Mouse (Mus musculus) hindbrain, embryonic 12.5 days (tissue): ENCODE measurements around the gene Acnat1. TPM values are rescaled to one million over a fixed set of nuclear protein-coding genes. Genes with fewer than 3 reads are reported as not detected.
"Not testable (repeated sequence)": the region's sequence is repeated elsewhere in the genome, so short reads cannot be mapped to it uniquely, and the experiment has no call there.

Experiments
- ATAC-seq: fragments of 200-750 bp; cut with Nextera tagmentation; 2 replicates; pipeline ENCODE4 v1.8.0; 2017; ENCODE audit warnings: moderate TSS enrichment; ENCODE audit not compliant: low FRiP score
- H3K27ac ChIP-seq: fragments of 300-500 bp; sonication (generic); 2 replicates; pipeline ENCODE4 v1.5.1; 2016; ENCODE audit warnings: mild to moderate bottlenecking
- H3K27me3 ChIP-seq: fragments of 300-500 bp; sonication (generic); 2 replicates; pipeline ENCODE4 v1.6.1; 2016; ENCODE audit warnings: mild to moderate bottlenecking
- H3K36me3 ChIP-seq: fragments of 300-500 bp; sonication (generic); 2 replicates; pipeline ENCODE4 v1.6.1; 2016; ENCODE audit warnings: mild to moderate bottlenecking
- H3K4me1 ChIP-seq: fragments of 300-500 bp; sonication (generic); 2 replicates; pipeline ENCODE4 v1.6.1; 2016
- H3K4me2 ChIP-seq: fragments of 300-500 bp; sonication (generic); replicated peaks from 2 replicates; pipeline ENCODE4 v1.6.1; 2016; ENCODE audit warnings: mild to moderate bottlenecking
- H3K4me3 ChIP-seq: fragments of 300-500 bp; sonication (generic); 2 replicates; pipeline ENCODE4 v1.5.1; 2016; ENCODE audit warnings: mild to moderate bottlenecking
- H3K9ac ChIP-seq: fragments of 300-500 bp; sonication (generic); 2 replicates; pipeline ENCODE4 v1.6.1; 2016; ENCODE audit warnings: mild to moderate bottlenecking, moderate library complexity
- H3K9me3 ChIP-seq: fragments of 300-500 bp; sonication (generic); replicated peaks from 2 replicates; pipeline ENCODE4 v1.6.1; 2016; ENCODE audit warnings: mild to moderate bottlenecking
- WGBS: fragments of 180-500 bp; shearing (Covaris S2); methylation state at CpG from one replicate; pipeline ENCODE4 v1.1.7; 2016; 5-methylcytosine and 5-hydroxymethylcytosine counted together
- polyA plus RNA-seq: library from polyadenylated mRNA; unstranded; fragments of >200 nt; fragmentation: Nextera tagmentation; extraction: Ambion mirVana; gene quantifications from 2 replicates; pipeline ENCODE4 v1.2.1, GENCODE M21; 2016

Gene Acnat1
- polyA plus RNA-seq = not detected in 2 replicates

DNA sequence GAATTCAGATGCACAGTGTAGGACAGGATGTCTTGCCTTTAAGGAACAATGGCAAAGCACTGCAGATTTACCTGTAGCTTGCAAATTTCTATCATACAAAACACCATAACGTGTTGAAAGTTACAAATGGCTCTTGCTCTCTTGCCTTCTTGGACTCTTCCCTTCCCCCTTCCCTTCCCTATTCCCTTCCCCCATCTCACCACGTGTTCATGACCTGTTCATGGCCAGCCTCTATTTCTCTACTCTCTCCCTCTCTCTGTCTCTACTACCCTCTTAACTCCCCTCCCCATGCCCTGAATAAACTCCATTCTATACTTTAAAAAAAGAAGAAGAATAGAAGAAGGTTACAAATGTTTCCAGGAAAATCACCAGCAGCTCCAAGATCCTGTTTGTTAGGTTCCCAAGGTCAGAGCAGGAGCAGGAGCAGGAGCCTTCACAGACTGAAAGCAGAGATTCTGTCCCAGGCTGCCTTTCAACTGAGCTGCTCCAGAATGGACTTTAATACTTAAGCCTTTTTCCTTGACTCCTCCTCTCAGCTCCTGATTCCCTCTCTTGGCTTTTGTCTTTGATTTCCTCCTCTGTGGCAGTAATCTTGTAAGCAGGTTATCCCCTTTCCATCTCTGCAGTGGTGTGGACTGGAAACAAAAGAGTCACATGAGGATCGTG lies at the start of gene Acnat1:
Gene Acnat1 (minus strand): TSS at position 478 of the 666 bp plus-strand sequence.
- H3K27me3 ChIP-seq = no peaks in the 10 kb centered on the region
- no peak within 1 kb of the TSS for H3K4me2 ChIP-seq
- no peak within 1 kb of the TSS for H3K4me3 ChIP-seq
- WGBS = 54% methylated on average over 3 of the region's 3 CpGs
- no peaks in the 10 kb centered on the region for H3K9me3 ChIP-seq
- H3K27ac ChIP-seq = no peak within 1 kb of the TSS
- H3K36me3 ChIP-seq = no peaks in the 10 kb centered on the region
- H3K9ac ChIP-seq = no peak within 1 kb of the TSS
- ATAC-seq = no peak
- H3K4me1 ChIP-seq = peaks cover 3% of the 10 kb centered on the region; the same call in 1 of the 2 replicates

DNA sequence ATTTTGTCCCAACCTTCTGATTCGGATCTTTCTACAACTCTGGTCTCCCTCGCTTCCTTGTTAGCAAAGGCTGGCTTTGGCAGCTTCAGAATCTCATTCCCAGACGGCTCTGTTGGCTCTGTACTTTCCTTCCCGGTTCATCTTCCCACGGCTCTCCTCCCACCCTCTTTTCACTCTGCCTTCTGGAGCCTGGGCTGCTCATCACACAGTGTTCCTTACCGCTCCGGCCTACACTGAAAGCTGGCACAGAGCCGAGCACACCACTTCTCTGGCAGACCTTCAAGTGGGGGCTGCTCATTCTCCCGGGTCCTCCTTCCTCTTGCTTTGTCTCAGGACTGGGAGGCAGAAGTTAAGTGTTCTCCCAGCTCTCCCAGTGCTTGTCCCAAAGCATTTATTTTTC lies 48.9 kb upstream of the Acnat1 start:
- Histone ChIP-seq H3K4me2 (no peak overlapping the region), H3K9ac (no peak overlapping the region), H3K27me3 (no peaks in the 10 kb centered on the region), H3K36me3 (peaks cover 24% of the 10 kb centered on the region), H3K9me3 (no peaks in the 10 kb centered on the region), H3K4me1 (peaks cover 22% of the 10 kb centered on the region), H3K4me3 (no peak overlapping the region), H3K27ac (no peak overlapping the region)
- 82% methylated on average over 9 of the region's 9 CpGs for whole genome bisulfite sequencing
- ATAC-seq = no peak

DNA sequence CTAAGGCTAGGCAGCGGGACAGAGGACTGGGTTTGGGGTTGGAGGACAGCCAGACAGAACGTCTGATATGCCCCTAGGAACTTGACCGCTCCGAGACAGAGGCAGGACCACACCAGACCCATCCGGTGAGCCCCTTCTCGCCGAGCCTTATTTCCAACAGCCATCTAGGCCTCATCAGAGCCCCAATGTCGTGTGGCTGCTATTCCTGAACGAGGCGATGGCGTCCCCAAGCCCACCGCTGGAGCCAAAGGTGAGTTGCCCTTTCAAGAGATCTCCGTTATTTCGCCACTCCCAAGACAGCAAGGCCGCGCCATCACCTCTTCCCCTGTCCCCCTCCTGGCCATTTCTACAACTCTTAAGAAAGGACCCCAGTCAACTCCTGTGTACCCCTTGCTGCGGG lies 47.6 kb upstream of the Acnat1 start:
- H3K36me3 ChIP-seq = peaks cover 29% of the 10 kb centered on the region
- peak; percentile 78; the same call in 1 of the 2 replicates for ATAC-seq
- no peaks in the 10 kb centered on the region for H3K9me3 ChIP-seq
- H3K4me3 ChIP-seq = peak overlapping the region; percentile 67
- H3K4me1 ChIP-seq = peaks cover 22% of the 10 kb centered on the region
- H3K27me3 ChIP-seq = no peaks in the 10 kb centered on the region
- peak overlapping the region; percentile 69 for H3K4me2 ChIP-seq
- 0 out of 2 replicates have a peak overlapping the region, but pooled peaks have one; percentile 12 for H3K27ac ChIP-seq
- peak overlapping the region; percentile 77 for H3K9ac ChIP-seq
- under 1% methylated on average over 17 of the region's 17 CpGs for WGBS

DNA sequence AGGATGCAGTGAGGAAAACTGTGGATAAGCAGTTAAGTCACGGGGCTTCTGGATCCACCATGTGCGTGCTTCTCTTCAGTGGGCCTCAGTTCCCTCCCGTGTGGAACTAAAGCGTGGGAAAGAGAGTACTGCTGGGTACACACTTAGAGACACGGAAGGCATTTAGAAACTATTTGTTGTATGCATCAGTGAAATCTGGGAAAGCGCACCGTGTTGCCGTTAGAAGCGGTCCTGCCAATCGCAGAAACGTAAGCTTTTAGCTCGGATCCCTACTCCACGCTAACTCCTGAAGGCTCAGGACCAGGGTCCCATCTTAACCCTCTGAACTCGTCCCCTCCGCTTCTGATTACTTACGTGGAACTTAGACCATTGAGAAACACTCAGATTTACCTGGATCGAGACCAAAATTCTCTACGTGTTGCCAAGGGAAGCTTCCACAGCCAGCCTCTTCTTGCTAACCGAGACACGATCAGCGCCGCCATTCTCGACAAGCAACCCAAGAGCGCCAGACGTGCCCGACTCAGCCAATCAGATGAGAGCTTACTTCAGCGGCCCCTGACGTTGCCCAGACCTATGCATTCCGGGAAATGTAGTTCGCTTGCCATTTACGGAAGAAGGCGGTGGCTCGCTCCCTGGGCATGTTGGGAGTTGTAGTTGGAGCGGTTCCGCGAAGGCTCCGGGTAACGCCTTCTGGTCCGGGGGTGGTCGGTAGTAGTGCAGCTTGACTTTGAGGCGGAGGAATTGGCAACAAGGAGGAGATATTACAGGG lies 47.0 kb upstream of the Acnat1 start, which contains the start of the genes Mrpl50 and Zfp189:
Gene Mrpl50 (minus strand): TSS at position 522 of the 769 bp plus-strand sequence.
Gene Zfp189 (plus strand): TSS at position 605 of the 769 bp plus-strand sequence.
- Histone ChIP-seq H3K36me3 (peaks cover 29% of the 10 kb centered on the region), H3K9ac (peak within 1 kb of the TSS; percentile 77), H3K27me3 (no peaks in the 10 kb centered on the region), H3K27ac (peak within 1 kb of the TSS; percentile 45; the same call in 1 of the 2 replicates), H3K4me3 (peak within 1 kb of the TSS; percentile 67), H3K4me2 (peak within 1 kb of the TSS; percentile 69), H3K4me1 (peaks cover 22% of the 10 kb centered on the region), H3K9me3 (no peaks in the 10 kb centered on the region)
- ATAC-seq = peak; percentile 100
- whole genome bisulfite sequencing = under 1% methylated on average over 41 of the region's 41 CpGs

DNA sequence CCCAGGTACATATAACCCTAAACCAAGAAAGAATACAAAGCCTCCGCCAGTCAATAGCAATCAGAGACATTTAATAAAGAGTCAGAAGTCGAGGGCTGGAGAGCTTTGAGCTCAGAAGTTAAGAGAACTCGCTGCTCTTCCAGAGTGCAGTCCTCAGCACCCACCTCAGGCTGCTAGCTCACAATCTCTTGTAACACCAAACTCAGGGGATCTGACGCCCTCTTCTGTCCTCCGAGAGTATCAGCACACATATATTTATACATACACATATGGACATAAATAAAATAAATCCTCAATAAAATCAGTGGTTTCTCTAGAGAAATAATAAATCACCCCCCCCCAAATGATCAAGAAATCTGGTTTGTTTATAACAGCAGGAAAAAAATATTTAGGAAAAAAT lies 45.8 kb upstream of the Acnat1 start:
- no peaks in the 10 kb centered on the region for H3K27me3 ChIP-seq
- peaks cover 25% of the 10 kb centered on the region for H3K36me3 ChIP-seq
- no peak overlapping the region; the same call in 1 of the 2 replicates for H3K4me2 ChIP-seq
- no peak overlapping the region for H3K4me3 ChIP-seq
- peaks cover 22% of the 10 kb centered on the region for H3K4me1 ChIP-seq
- no peak for ATAC-seq
- H3K9me3 ChIP-seq = no peaks in the 10 kb centered on the region
- H3K27ac ChIP-seq = no peak overlapping the region
- WGBS = 74% methylated on average over 5 of the region's 5 CpGs
- no peak overlapping the region for H3K9ac ChIP-seq

DNA sequence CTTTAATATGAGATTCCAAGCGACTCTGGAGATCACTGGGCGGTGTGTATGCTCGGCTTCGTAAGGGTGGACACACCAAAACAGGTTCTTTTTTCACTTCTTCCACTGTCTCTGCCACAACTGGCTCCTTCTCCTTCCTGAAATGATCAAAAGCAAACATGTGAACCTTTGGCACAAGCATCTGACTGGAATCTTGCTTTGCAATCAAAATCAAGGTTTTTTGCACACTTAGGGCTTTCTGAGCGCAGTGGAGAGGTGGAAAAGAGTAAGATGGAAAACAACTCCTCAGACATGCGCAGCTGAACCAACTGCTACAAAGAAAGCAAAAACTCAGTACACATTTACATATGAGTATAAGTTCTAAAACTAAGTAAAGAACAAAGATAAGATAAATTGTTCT lies 40.7 kb upstream of the Acnat1 start:
- Histone ChIP-seq H3K4me3 (no peak overlapping the region), H3K27me3 (no peaks in the 10 kb centered on the region), H3K9me3 (no peaks in the 10 kb centered on the region), H3K4me1 (peaks cover 7% of the 10 kb centered on the region), H3K36me3 (peaks cover 30% of the 10 kb centered on the region), H3K4me2 (no peak overlapping the region), H3K9ac (no peak overlapping the region), H3K27ac (no peak overlapping the region)
- no peak for ATAC-seq
- WGBS = 94% methylated on average over 6 of the region's 6 CpGs

DNA sequence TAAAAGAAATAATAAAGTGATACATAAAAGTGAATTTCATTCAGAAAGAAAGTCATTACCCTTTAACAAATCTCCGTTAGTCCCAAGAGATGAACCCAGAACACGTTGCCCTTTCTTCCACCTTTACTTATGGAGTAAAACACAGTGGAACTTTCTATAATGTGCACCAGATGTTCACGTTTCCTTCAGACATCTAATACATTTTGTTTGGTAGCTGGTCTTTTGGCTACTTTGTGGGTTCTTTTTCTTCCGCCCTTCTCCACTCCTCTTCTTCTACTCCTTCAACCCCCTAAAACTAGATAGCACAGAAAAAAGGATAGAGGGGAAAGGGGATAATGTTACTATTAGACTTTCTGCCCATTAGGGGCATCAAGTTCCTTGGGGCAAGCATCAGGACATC lies 38.9 kb upstream of the Acnat1 start:
- H3K36me3 ChIP-seq = peaks cover 30% of the 10 kb centered on the region
- no peak overlapping the region for H3K27ac ChIP-seq
- no peak overlapping the region for H3K9ac ChIP-seq
- H3K4me1 ChIP-seq = no peaks in the 10 kb centered on the region
- H3K27me3 ChIP-seq = no peaks in the 10 kb centered on the region
- 74% methylated on average over 4 of the region's 4 CpGs for WGBS
- no peak overlapping the region for H3K4me3 ChIP-seq
- H3K4me2 ChIP-seq = no peak overlapping the region
- ATAC-seq = no peak
- H3K9me3 ChIP-seq = no peaks in the 10 kb centered on the region

DNA sequence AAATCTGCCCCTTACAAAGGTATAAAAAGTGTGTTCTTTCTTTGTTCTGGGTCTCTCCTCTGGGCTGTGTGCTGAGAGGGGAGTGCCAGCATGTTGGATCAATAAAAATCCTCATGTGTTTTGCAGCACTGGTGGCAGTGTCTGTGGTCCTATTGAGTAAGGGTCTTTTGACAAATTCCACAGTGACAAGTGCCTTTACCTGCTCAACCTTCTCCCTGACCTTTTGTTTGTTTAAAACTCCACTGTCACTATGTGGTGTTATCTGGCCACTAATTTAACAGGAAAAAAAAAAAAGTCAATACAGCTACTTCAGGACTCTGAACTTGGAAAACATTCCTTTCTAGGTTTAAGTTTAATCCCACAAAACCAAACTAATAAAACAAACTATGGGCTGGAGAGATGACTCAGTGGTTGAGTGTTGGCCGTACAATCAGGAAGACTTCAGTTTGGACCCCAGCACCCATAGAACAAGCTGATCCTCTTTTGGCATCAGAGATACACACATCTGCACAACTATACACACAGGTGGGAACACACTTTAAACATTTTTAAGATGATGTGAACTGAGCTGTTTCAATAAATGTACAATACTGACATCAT lies 36.6 kb upstream of the Acnat1 start:
- WGBS = 96% methylated on average over 1 of the region's 1 CpGs
- not testable (repeated sequence) for H3K4me2 ChIP-seq, H3K4me1 ChIP-seq, H3K4me3 ChIP-seq, H3K27ac ChIP-seq, H3K9me3 ChIP-seq, H3K9ac ChIP-seq, H3K27me3 ChIP-seq, ATAC-seq
- peaks cover 24% of the 10 kb centered on the region for H3K36me3 ChIP-seq

DNA sequence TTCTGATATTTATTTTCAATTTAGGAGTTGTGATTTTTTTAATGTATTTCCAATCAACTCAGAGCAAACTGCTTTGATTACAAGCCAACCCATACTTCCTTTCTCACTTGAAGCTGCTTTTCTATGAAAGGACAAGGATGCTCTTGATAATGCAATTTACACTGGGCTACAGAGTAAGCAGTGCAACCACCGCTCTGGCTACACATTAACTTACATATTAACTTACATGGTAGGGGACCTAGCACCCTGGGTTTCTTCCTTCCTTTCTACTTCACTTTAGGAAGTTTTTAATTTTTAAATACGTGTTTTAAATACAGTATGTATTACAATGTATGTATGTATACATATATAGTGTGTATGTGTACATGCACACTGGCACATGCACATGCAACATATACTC lies 35.5 kb upstream of the Acnat1 start:
- Histone ChIP-seq H3K4me1 (no peaks in the 10 kb centered on the region), H3K9ac (no peak overlapping the region), H3K9me3 (no peaks in the 10 kb centered on the region), H3K36me3 (peaks cover 19% of the 10 kb centered on the region), H3K4me3 (no peak overlapping the region), H3K27ac (no peak overlapping the region), H3K27me3 (no peaks in the 10 kb centered on the region), H3K4me2 (no peak overlapping the region)
- 92% methylated on average over 2 of the region's 2 CpGs for WGBS
- no peak for ATAC-seq

DNA sequence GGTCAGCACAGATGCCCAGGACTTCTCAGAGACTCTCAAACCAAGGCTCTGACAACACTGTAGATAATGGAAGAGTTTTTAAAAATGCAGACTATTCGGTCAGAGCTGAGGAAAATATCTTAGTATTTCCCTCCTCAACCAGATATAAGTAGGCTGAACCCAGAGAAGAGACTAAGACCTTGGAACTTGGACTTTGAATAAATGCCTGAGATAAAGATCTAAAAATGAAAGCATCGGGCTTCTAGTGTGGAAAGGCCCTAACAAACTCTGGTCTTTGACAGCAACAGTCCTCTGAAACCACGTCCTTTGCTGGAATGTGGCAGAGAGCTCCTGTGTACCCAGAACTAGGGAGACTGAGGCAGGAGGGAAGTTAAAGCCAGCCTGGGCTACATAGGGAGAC lies 32.7 kb upstream of the Acnat1 start, which contains the start of gene Baat:
Gene Baat (minus strand): TSS at position 172 of the 400 bp plus-strand sequence.
- no peaks in the 10 kb centered on the region for H3K4me1 ChIP-seq
- WGBS = 81% methylated on average over 3 of the region's 3 CpGs
- H3K27me3 ChIP-seq = no peaks in the 10 kb centered on the region
- ATAC-seq = no peak
- no peaks in the 10 kb centered on the region for H3K36me3 ChIP-seq
- no peak within 1 kb of the TSS for H3K4me3 ChIP-seq
- no peak within 1 kb of the TSS for H3K9ac ChIP-seq
- H3K9me3 ChIP-seq = no peaks in the 10 kb centered on the region
- H3K27ac ChIP-seq = no peak within 1 kb of the TSS
- no peak within 1 kb of the TSS for H3K4me2 ChIP-seq

DNA sequence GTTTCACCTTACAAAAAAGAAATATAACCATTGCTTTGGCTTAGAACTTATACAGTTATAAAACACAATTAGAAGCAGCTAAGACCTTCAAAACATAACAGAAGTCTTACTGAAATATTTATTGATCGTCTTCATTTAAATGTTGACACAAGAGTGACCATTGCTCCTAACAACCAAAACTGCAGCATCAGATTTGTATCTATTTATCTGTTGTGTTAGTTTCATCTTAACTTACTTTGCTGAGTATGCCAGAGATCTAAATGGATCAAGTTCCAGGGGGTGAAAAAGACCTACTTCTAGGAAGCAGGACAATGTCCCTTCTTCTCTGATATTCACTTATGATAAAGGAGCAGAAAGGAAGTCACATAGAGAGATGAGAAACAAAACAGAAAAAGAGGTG lies 29.9 kb upstream of the Acnat1 start:
- Histone ChIP-seq H3K9me3 (no peaks in the 10 kb centered on the region), H3K36me3 (no peaks in the 10 kb centered on the region), H3K4me1 (no peaks in the 10 kb centered on the region), H3K4me3 (no peak overlapping the region), H3K27me3 (no peaks in the 10 kb centered on the region), H3K4me2 (no peak overlapping the region), H3K9ac (no peak overlapping the region), H3K27ac (no peak overlapping the region)
- 83% methylated on average over 1 of the region's 1 CpGs for WGBS
- no peak for ATAC-seq

DNA sequence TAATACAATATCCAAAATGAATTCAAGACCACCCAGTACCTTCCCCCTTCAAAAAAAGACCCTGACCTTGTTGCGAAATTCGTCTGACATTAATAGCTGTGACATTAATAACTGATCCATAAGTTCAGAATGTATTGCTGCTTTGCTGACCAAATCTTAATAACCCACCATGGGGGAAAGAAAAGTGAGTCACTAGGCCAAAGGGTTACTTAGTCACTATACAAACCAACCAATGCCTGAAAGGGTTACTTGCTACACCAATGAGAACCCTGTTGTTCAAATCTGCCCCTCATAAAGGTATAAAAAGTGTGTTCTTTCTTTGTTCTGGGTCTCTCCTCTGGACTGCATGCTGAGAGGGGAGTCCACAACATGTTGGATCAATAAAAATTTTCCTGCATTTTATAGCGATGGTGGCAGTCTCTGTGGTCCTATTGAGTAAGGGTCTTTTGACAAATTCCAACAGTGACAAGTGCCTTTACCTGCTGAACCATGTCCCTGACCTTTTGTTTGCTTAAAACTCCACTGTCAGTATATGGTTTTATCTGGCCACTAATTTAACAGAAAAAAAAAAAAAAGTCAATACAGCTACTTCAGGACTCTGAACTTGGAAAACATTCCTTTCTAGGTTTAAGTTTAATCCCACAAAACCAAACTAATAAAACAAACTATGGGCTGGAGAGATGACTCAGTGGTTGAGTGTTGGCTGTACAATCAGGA lies 12.4 kb upstream of the Acnat1 start:
- H3K4me3 ChIP-seq, H3K27me3 ChIP-seq, H3K27ac ChIP-seq, ATAC-seq, H3K4me2 ChIP-seq, H3K9ac ChIP-seq, H3K9me3 ChIP-seq, H3K4me1 ChIP-seq, H3K36me3 ChIP-seq: not testable (repeated sequence)
- WGBS = 72% methylated on average over 3 of the region's 3 CpGs
